Comparison of ENCODE assay signal across 8 mouse cellular contexts in the genomic region with DNA sequence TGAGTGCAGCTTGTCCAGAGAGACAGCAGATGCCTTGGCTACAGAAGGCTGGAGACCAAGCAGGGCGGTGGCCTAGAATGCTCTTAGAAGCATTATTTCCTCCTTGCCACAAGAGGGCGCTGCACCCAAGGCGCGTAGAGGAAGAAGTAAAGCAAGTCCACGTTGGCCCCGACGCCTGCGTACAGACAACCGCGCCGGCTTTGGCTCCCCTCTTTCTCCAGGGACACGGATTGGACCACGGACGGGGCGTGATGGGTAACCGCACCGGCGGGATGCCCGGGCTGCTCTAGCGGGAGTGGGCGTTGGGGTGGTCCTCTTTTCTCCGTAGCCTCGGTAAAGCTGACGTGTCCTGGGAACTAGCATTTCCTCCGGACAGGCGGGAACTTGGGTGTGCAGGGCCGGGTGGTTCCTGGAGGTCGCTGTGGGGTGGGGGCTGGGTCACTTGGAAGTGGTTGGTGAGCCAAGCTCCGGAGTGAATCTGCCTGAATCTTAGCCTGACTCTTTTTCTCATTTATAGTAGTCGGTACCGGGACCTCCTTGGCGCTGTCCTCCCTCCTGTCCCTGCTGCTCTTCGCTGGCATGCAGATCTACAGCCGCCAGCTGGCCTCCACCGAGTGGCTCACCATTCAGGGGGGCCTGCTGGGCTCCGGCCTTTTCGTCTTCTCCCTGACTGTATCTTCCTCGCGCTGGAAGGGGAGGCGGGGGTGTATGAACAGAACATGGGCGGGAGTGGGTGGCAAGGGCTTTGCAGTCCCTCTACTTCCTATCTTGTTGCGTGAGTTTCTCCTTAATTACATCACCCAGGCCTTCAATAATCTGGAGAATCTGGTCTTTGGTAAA. TPM values are rescaled to one million over a fixed set of nuclear protein-coding genes. Genes with fewer than 3 reads are reported as not detected.
DNase-seq lines count a peak whose midpoint lies in the region; ATAC-seq lines count a peak whose summit lies in the region.

A gene (minus strand): TSS at position 49 of the 840 bp plus-strand sequence.

- peak within 1 kb of the TSS; percentile 70 for H3K27ac ChIP-seq in intestine, embryonic 15.5 days
- peak within 1 kb of the TSS; percentile 53 for H3K27ac ChIP-seq in midbrain, embryonic 11.5 days (ENCODE audit: low read depth, low read length)

- peak; percentile 84 for DNase-seq in adrenal gland, adult 8-10 months
- DNase-seq in embryo, embryonic 11 days = peak; percentile 94
- DNase-seq in gastrocnemius, postnatal 25 days = peak; percentile 83
- DNase-seq in left cerebral cortex, postnatal 4 days = peak; percentile 95
- peak; percentile 98 for DNase-seq in midbrain, embryonic 11.5 days (ENCODE audit: low spot score, missing footprints)
- peak; percentile 93 for DNase-seq in right cerebral cortex, postnatal 4 days
- peak; percentile 92 for DNase-seq in yolk sac, embryonic 10.5 days (ENCODE audit: low spot score)

- H3K36me3 ChIP-seq in intestine, embryonic 15.5 days = 0 out of 2 replicates have a peak, but pooled peaks cover 10% of the 10 kb centered on the region
- no peaks in the 10 kb centered on the region for H3K36me3 ChIP-seq in midbrain, embryonic 11.5 days (ENCODE audit: control insufficient read depth, insufficient read depth, low read length)

- WGBS in intestine, embryonic 15.5 days = under 1% methylated on average over 42 of the region's 42 CpGs
- 1% methylated on average over 42 of the region's 42 CpGs for WGBS in midbrain, embryonic 11.5 days

- peak within 1 kb of the TSS; percentile 83 for H3K4me2 ChIP-seq in intestine, embryonic 15.5 days (replicated peaks)
- peak within 1 kb of the TSS; percentile 85 for H3K4me2 ChIP-seq in midbrain, embryonic 11.5 days

- no peaks in the 10 kb centered on the region for H3K9me3 ChIP-seq in intestine, embryonic 15.5 days
- no peaks in the 10 kb centered on the region for H3K9me3 ChIP-seq in midbrain, embryonic 11.5 days (ENCODE audit: control insufficient read depth, low read length)

- peak; percentile 78 for ATAC-seq in intestine, embryonic 15.5 days
- peak; percentile 67 for ATAC-seq in midbrain, embryonic 11.5 days (ENCODE audit: low FRiP score)

- peaks cover 44% of the 10 kb centered on the region for H3K4me1 ChIP-seq in intestine, embryonic 15.5 days (replicated peaks)
- H3K4me1 ChIP-seq in midbrain, embryonic 11.5 days (ENCODE audit: control insufficient read depth, insufficient read depth, low read length) = peaks cover 37% of the 10 kb centered on the region

- intact Hi-C loops in left cerebral cortex, postnatal 4 days (cut with DNase I) = loop anchor here (5.0 kb wide), 1 partner anchor 36 kb away; a partner anchor contains a TSS

- peak within 1 kb of the TSS; percentile 79 for H3K9ac ChIP-seq in intestine, embryonic 15.5 days
- H3K9ac ChIP-seq in midbrain, embryonic 11.5 days (ENCODE audit: low read length) = peak within 1 kb of the TSS; percentile 83

- H3K4me3 ChIP-seq in intestine, embryonic 15.5 days (replicated peaks) = peak within 1 kb of the TSS; percentile 62
- peak within 1 kb of the TSS; percentile 80 for H3K4me3 ChIP-seq in midbrain, embryonic 11.5 days (ENCODE audit: low read depth, low read length)

- H3K27me3 ChIP-seq in intestine, embryonic 15.5 days (replicated peaks) = 0 out of 2 replicates have a peak, but pooled peaks cover 6% of the 10 kb centered on the region
- no peaks in the 10 kb centered on the region; the same call in 1 of the 2 replicates for H3K27me3 ChIP-seq in midbrain, embryonic 11.5 days (ENCODE audit: control insufficient read depth, insufficient read depth, low read length)

RNA-seq across cellular contexts. Expression of the gene that starts here (rescaled TPM):
- 1 to 10 TPM; 2.8 to 4.5 (median 3.8) TPM for total RNA-seq in adrenal gland, adult 8-10 months (2022)
- total RNA-seq in gastrocnemius, postnatal 25 days (2021) = under 1 TPM; 0.28 to 0.38 TPM
- 2.9 and 4.1 TPM in 2 replicates for polyA plus RNA-seq in intestine, embryonic 15.5 days (2015; fragmentation: Nextera tagmentation; extraction: Ambion mirVana)
- total RNA-seq in left cerebral cortex, postnatal 4 days (2021) = 100 to 1,000 TPM; 128 to 133 TPM
- 7.1 and 8.5 TPM in 2 replicates for polyA plus RNA-seq in midbrain, embryonic 11.5 days (2014; fragmentation: Nextera tagmentation; extraction: Ambion mirVana)

Comparison
In these comparisons a context has a peak if more than half of its experiments do, and no peak if none do; other contexts are left out.
1. Peak in every context shown above with its lines: DNase-seq, ATAC-seq, H3K4me3 ChIP-seq and H3K27ac ChIP-seq.
2. RNA of the gene that starts here (total RNA-seq): 128 to 133 TPM in left cerebral cortex, postnatal 4 days; 2.8 to 4.5 TPM in adrenal gland, adult 8-10 months and 0.28 to 0.38 TPM in gastrocnemius, postnatal 25 days; every median in the first group is over 10 times any median in the second.
3. Peak in DNase-seq in gastrocnemius, postnatal 25 days; RNA of the gene not detected or under 1 TPM.